Mouse (Mus musculus) gastrocnemius, adult 2 months (tissue): Measurements from ENCODE around the gene Eif4e1b. TPM values are rescaled to one million over a fixed set of nuclear protein-coding genes. Genes with fewer than 3 reads are reported as not detected.

Experiments
- DNase-seq: peaks from one replicate; pipeline ENCODE4 v3.0.0; 2022
- H3K27ac ChIP-seq: fragments of 200-600 bp; 2 replicates; pipeline ENCODE4 v1.8.1; 2022; ENCODE audit warnings: mild to moderate bottlenecking
- H3K4me3 ChIP-seq: fragments of 200-600 bp; 2 replicates; pipeline ENCODE4 v1.8.1; 2022; ENCODE audit warnings: mild to moderate bottlenecking, moderate library complexity
- CTCF ChIP-seq: fragments of 200-600 bp; IDR thresholded peaks from 2 replicates; pipeline ENCODE4 v1.8.1; 2022; ENCODE audit warnings: antibody characterized with exemption, mild to moderate bottlenecking, moderate library complexity
- intact Hi-C: fragments of 180-260 bp; cut with DNase I; formaldehyde crosslinking; loops from one replicate; pipeline ENCODE4 v1.15.1; 2025
- long read RNA-seq, 2 experiments: library from polyadenylated mRNA; stranded (forward); transcript quantifications; one replicate each; pipeline ENCODE4 v2.0.0; 2021
- total RNA-seq, 2 experiments: library from RNA; stranded (reverse); gene quantifications; 2 replicates each; pipeline ENCODE4 v1.2.3; 2021

Gene Eif4e1b
- not detected for total RNA-seq
- long read RNA-seq, experiment 1 = 0 reads
- long read RNA-seq, experiment 2 = 0 reads

GRCm38 (mm10) chr13:54783698-54784097, at the start of gene Eif4e1b:
Gene Eif4e1b, plus strand, starts transcription at chr13:54783998.
- no peak for DNase-seq
- H3K27ac ChIP-seq = no peak within 1 kb of the TSS
- no peak within 1 kb of the TSS for H3K4me3 ChIP-seq
- TF ChIP-seq CTCF = no peak
- intact Hi-C loops = no loop called here

- no peak overlapping the region for H3K27ac ChIP-seq
- DNase-seq = no peak
- no peak overlapping the region for H3K4me3 ChIP-seq
- intact Hi-C loops = no loop called here
- TF ChIP-seq CTCF = no peak
These were observed 46.9 kb upstream of the Eif4e1b start for GRCm38 (mm10) chr13:54736931-54737330.

- Histone ChIP-seq H3K4me3 (peak overlapping the region; percentile 58), H3K27ac (no peak overlapping the region)
- DNase-seq = peak; percentile 30
- no peak for TF ChIP-seq CTCF
- intact Hi-C loops = no loop called here
These were observed 46.1 kb upstream of the Eif4e1b start for GRCm38 (mm10) chr13:54737488-54738212.

GRCm38 (mm10) chr13:54738213-54738601, 45.6 kb upstream of the Eif4e1b start:
- intact Hi-C loops = no loop called here
- DNase-seq = no peak
- Histone ChIP-seq H3K4me3 (peak overlapping the region; percentile 58), H3K27ac (no peak overlapping the region)
- no peak for TF ChIP-seq CTCF

- Histone ChIP-seq H3K27ac (no peak overlapping the region), H3K4me3 (no peak overlapping the region)
- DNase-seq = no peak
- no peak for TF ChIP-seq CTCF
- intact Hi-C loops = no loop called here
These were observed 37.7 kb upstream of the Eif4e1b start for GRCm38 (mm10) chr13:54746110-54746509.

GRCm38 (mm10) chr13:54746896-54747295, 36.9 kb upstream of the Eif4e1b start:
- no peak for DNase-seq
- TF ChIP-seq CTCF = no peak
- intact Hi-C loops = no loop called here
- Histone ChIP-seq H3K4me3 (no peak overlapping the region), H3K27ac (no peak overlapping the region)

- Histone ChIP-seq H3K27ac (no peak overlapping the region), H3K4me3 (no peak overlapping the region)
- TF ChIP-seq CTCF = no peak
- no peak for DNase-seq
- intact Hi-C loops = no loop called here
These were observed 35.6 kb upstream of the Eif4e1b start for GRCm38 (mm10) chr13:54748190-54748589.

GRCm38 (mm10) chr13:54748721-54749060, 35.1 kb upstream of the Eif4e1b start:
- no peak overlapping the region for H3K4me3 ChIP-seq
- TF ChIP-seq CTCF = no peak
- no peak for DNase-seq
- intact Hi-C loops = no loop called here
- H3K27ac ChIP-seq = no peak overlapping the region

- H3K27ac ChIP-seq = no peak overlapping the region
- intact Hi-C loops = no loop called here
- H3K4me3 ChIP-seq = peak overlapping the region; percentile 63
- peak; percentile 31 for DNase-seq
- no peak for TF ChIP-seq CTCF
These were observed 34.5 kb upstream of the Eif4e1b start for GRCm38 (mm10) chr13:54749061-54749863.

- no peak for TF ChIP-seq CTCF
- peak within 1 kb of the TSS; percentile 63 for H3K4me3 ChIP-seq
- intact Hi-C loops = no loop called here
These were observed 33.9 kb upstream of the Eif4e1b start, which contains the start of gene Gprin1 for GRCm38 (mm10) chr13:54749864-54750411. Gene Gprin1, minus strand, starts transcription at chr13:54749874.

GRCm38 (mm10) chr13:54750699-54751098, 33.1 kb upstream of the Eif4e1b start:
- no peak overlapping the region for H3K4me3 ChIP-seq
- H3K27ac ChIP-seq = no peak overlapping the region
- intact Hi-C loops = no loop called here
- DNase-seq = no peak
- no peak for TF ChIP-seq CTCF

More at GRCm38 (mm10) chr13:54749864-54750411, 33.9 kb upstream of the Eif4e1b start, which contains the start of gene Gprin1:
- no peak for DNase-seq
- no peak within 1 kb of the TSS for H3K27ac ChIP-seq

GRCm38 (mm10) chr13:54752656-54753055, 31.1 kb upstream of the Eif4e1b start:
- Histone ChIP-seq H3K27ac (no peak overlapping the region), H3K4me3 (no peak overlapping the region)
- no peak for TF ChIP-seq CTCF
- intact Hi-C loops = no loop called here
- DNase-seq = no peak

GRCm38 (mm10) chr13:54753733-54754132, 30.1 kb upstream of the Eif4e1b start:
- no peak for DNase-seq
- intact Hi-C loops = no loop called here
- Histone ChIP-seq H3K27ac (no peak overlapping the region), H3K4me3 (no peak overlapping the region)
- TF ChIP-seq CTCF = no peak
